Mouse (Mus musculus): Measurements from ENCODE around the gene B230118H07Rik. TPM values are rescaled to one million over a fixed set of nuclear protein-coding genes. Genes with fewer than 3 reads are reported as not detected.
A peak's percentile ranks its signal among the peaks of the same experiment; 100 is the strongest.
"Not testable (repeated sequence)": the region's sequence is repeated elsewhere in the genome, so short reads cannot be mapped to it uniquely, and the experiment has no call there.

B230118H07Rik gene
- total and polyA plus RNA-seq, 3 experiments, result 5.0 to 12.6 (median 9.7) TPM

- in situ Hi-C loops (cut with MboI; ENCODE audit: low pct_ligation_motif_present, low pct_unique_long_range_greater_than_20kb, low sequenced_read_pairs), result no loop called here
- Histone ChIP-seq H3K36me3 (replicated peaks in 1 of 2; ENCODE audit: control insufficient read depth in 1 of 2, insufficient read depth in 1 of 2, low read length in 1 of 2) (no peaks in the 10 kb centered on the region), H3K4me1 (ENCODE audit: control insufficient read depth in 1 of 2, insufficient read depth in 2 of 2) (no peaks in the 10 kb centered on the region), H3K9me3 (replicated peaks; ENCODE audit: low read length) (no peaks in the 10 kb centered on the region), H3K4me3 (replicated peaks in 1 of 3; ENCODE audit: low read depth in 2 of 3, low read length in 2 of 3, poor library complexity in 1 of 3) (no peak overlapping the region), H3K79me2 (replicated peaks; ENCODE audit: control insufficient read depth, extremely low read depth, insufficient read depth, poor library complexity, severe bottlenecking) (no peaks in the 10 kb centered on the region), H3K27ac (ENCODE audit: insufficient read depth, low read depth) (no peak overlapping the region), H3K27me3 (replicated peaks) (peaks cover 9% of the 10 kb centered on the region), H3K9ac (ENCODE audit: insufficient read depth, low read depth) (no peak overlapping the region), H3K4me2 (ENCODE audit: insufficient read depth, low read depth, poor library complexity, severe bottlenecking) (no peak overlapping the region)
- dilution Hi-C loops (cut with MboI; ENCODE audit: extremely low pct_ligation_motif_present, extremely low pct_unique_long_range_greater_than_20kb, low sequenced_read_pairs), result no loop called here
- peak in 1 of 2 experiments; percentile 54; a peak in 2 of 4 replicates for TF ChIP-seq CTCF (conservative IDR thresholded peaks at IDR 0.05 in 1 of 2, IDR thresholded peaks at IDR 0.05 in 1 of 2; ENCODE audit: low read depth in 2 of 2, low read length in 2 of 2)
- TF ChIP-seq RAD21 (IDR thresholded peaks at IDR 0.05; ENCODE audit: low read depth, low read length), result peak; percentile 22
- no peak for TF ChIP-seq UBTF (IDR thresholded peaks at IDR 0.05; ENCODE audit: low read depth, low read length)
- TF ChIP-seq SMC3 (IDR thresholded peaks at IDR 0.05; ENCODE audit: low read depth, low read length), result peak; percentile 16; the same call in 1 of the 2 replicates
- DNase-seq (ENCODE audit: extremely low read depth), result peak; percentile 3
Observed at GRCm38 (mm10) chr2:101543704-101544417, 105.5 kb downstream of the B230118H07Rik start.

GRCm38 (mm10) chr2:101536887-101537286, 112.4 kb downstream of the B230118H07Rik start:
- H3K4me1 ChIP-seq (ENCODE audit: control insufficient read depth in 1 of 2, insufficient read depth in 2 of 2); H3K36me3 ChIP-seq (replicated peaks in 1 of 2; ENCODE audit: control insufficient read depth in 1 of 2, insufficient read depth in 1 of 2, low read length in 1 of 2); H3K27ac ChIP-seq (ENCODE audit: insufficient read depth, low read depth); H3K4me3 ChIP-seq (replicated peaks in 1 of 3; ENCODE audit: low read depth in 2 of 3, low read length in 2 of 3, poor library complexity in 1 of 3); DNase-seq (ENCODE audit: extremely low read depth); H3K79me2 ChIP-seq (replicated peaks; ENCODE audit: control insufficient read depth, extremely low read depth, insufficient read depth, poor library complexity, severe bottlenecking); H3K4me2 ChIP-seq (ENCODE audit: insufficient read depth, low read depth, poor library complexity, severe bottlenecking); H3K9me3 ChIP-seq (replicated peaks; ENCODE audit: low read length); dilution Hi-C loops (cut with MboI; ENCODE audit: extremely low pct_ligation_motif_present, extremely low pct_unique_long_range_greater_than_20kb, low sequenced_read_pairs); in situ Hi-C loops (cut with MboI; ENCODE audit: low pct_ligation_motif_present, low pct_unique_long_range_greater_than_20kb, low sequenced_read_pairs); H3K9ac ChIP-seq (ENCODE audit: insufficient read depth, low read depth): not testable (repeated sequence)
- peaks cover 19% of the 10 kb centered on the region for H3K27me3 ChIP-seq (replicated peaks)

GRCm38 (mm10) chr2:101533741-101534140, 115.6 kb downstream of the B230118H07Rik start:
- H3K36me3 ChIP-seq (replicated peaks in 1 of 2; ENCODE audit: control insufficient read depth in 1 of 2, insufficient read depth in 1 of 2, low read length in 1 of 2), result no peaks in the 10 kb centered on the region
- no peak for DNase-seq (ENCODE audit: extremely low read depth)
- no peak for TF ChIP-seq MAZ (IDR thresholded peaks at IDR 0.05; ENCODE audit: low read depth, low read length)
- no peak overlapping the region for H3K9ac ChIP-seq (ENCODE audit: insufficient read depth, low read depth)
- H3K27ac ChIP-seq (ENCODE audit: insufficient read depth, low read depth), result no peak overlapping the region
- no peaks in the 10 kb centered on the region for H3K79me2 ChIP-seq (replicated peaks; ENCODE audit: control insufficient read depth, extremely low read depth, insufficient read depth, poor library complexity, severe bottlenecking)
- dilution Hi-C loops (cut with MboI; ENCODE audit: extremely low pct_ligation_motif_present, extremely low pct_unique_long_range_greater_than_20kb, low sequenced_read_pairs) (no loop called here), in situ Hi-C loops (cut with MboI; ENCODE audit: low pct_ligation_motif_present, low pct_unique_long_range_greater_than_20kb, low sequenced_read_pairs) (no loop called here)
- peaks cover 19% of the 10 kb centered on the region for H3K27me3 ChIP-seq (replicated peaks)
- no peak overlapping the region for H3K4me3 ChIP-seq (replicated peaks in 1 of 3; ENCODE audit: low read depth in 2 of 3, low read length in 2 of 3, poor library complexity in 1 of 3)
- no peak overlapping the region for H3K4me2 ChIP-seq (ENCODE audit: insufficient read depth, low read depth, poor library complexity, severe bottlenecking)
- H3K4me1 ChIP-seq (ENCODE audit: control insufficient read depth in 1 of 2, insufficient read depth in 2 of 2), result no peaks in the 10 kb centered on the region
- H3K9me3 ChIP-seq (replicated peaks; ENCODE audit: low read length), result no peaks in the 10 kb centered on the region
